ENCODE assay signal across 15 mouse cellular contexts in genomic region chr5:140639312-140639711, GRCm38 (mm10). TPM values are rescaled to one million over a fixed set of nuclear protein-coding genes. Genes with fewer than 3 reads are reported as not detected.
A peak's percentile ranks its signal among the peaks of the same experiment; 100 is the strongest.
DNase-seq lines count a peak whose midpoint lies in the region; ATAC-seq and TF ChIP-seq lines count a peak whose summit lies in the region.
"Had no signal": no experiment of that assay in that cellular context is flagged by ENCODE, and none has a peak within 500 bp of the region (broad histone marks: within the 10 kb centered on the region; RNA-seq: fewer than 3 reads in every experiment).

No protein-coding gene starts in this region.

- no peak for TF ChIP-seq EP300 in heart, adult 2 months (IDR thresholded peaks at IDR 0.05; ENCODE audit: insufficient read depth, low read depth, low read length)
- no peak for TF ChIP-seq EP300 in stomach, postnatal 0 days (optimal IDR thresholded peaks at IDR 0.05)

- no peak overlapping the region for H3K4me2 ChIP-seq in forebrain, embryonic 14.5 days (ENCODE audit: low read length)
- no peak overlapping the region for H3K4me2 ChIP-seq in stomach, embryonic 16.5 days (ENCODE audit: low read depth, low read length)
- H3K4me2 ChIP-seq in stomach, postnatal 0 days (replicated peaks; ENCODE audit: low read depth), result no peak overlapping the region
- H3K4me2 ChIP-seq: forebrain, embryonic 15.5 days; heart, embryonic 11.5 days had no signal

- intact Hi-C loops in heart, adult 2 months (cut with DNase I), result no loop called here

- peak overlapping the region; percentile 9; the same call in 1 of the 2 replicates for H3K27ac ChIP-seq in forebrain, embryonic 10.5 days
- H3K27ac ChIP-seq in forebrain, embryonic 14.5 days (ENCODE audit: low read depth, low read length), result no peak overlapping the region
- H3K27ac ChIP-seq in heart, adult 2 months, result peak overlapping the region; percentile 26; the same call in 1 of the 2 replicates
- H3K27ac ChIP-seq in layer of hippocampus, adult 2 months, result peak overlapping the region; percentile 80; the same call in 1 of the 2 replicates
- H3K27ac ChIP-seq in stomach, embryonic 16.5 days (ENCODE audit: low read length), result no peak overlapping the region
- H3K27ac ChIP-seq in stomach, postnatal 0 days (replicated peaks), result no peak overlapping the region
- H3K27ac ChIP-seq: forebrain, embryonic 15.5 days had no signal

- 94% methylated on average over 4 of the region's 4 CpGs for WGBS in forebrain, embryonic 10.5 days
- WGBS in forebrain, embryonic 14.5 days, result 91% methylated on average over 4 of the region's 4 CpGs
- 73% methylated on average over 4 of the region's 4 CpGs for WGBS in heart, adult 2 months
- 90% methylated on average over 4 of the region's 4 CpGs for WGBS in stomach, embryonic 16.5 days
- WGBS in stomach, postnatal 0 days, result 89% methylated on average over 4 of the region's 4 CpGs

- H3K36me3 ChIP-seq in forebrain, embryonic 10.5 days (replicated peaks), result peaks cover 100% of the 10 kb centered on the region
- H3K36me3 ChIP-seq in forebrain, embryonic 14.5 days (ENCODE audit: control insufficient read depth, insufficient read depth, low read length), result peaks cover 80% of the 10 kb centered on the region
- H3K36me3 ChIP-seq in heart, adult 2 months (ENCODE audit: control insufficient read depth, insufficient read depth, low read length), result no peaks in the 10 kb centered on the region
- H3K36me3 ChIP-seq in stomach, embryonic 16.5 days (ENCODE audit: control insufficient read depth, insufficient read depth, low read length), result 0 out of 2 replicates have a peak, but pooled peaks cover 13% of the 10 kb centered on the region
- H3K36me3 ChIP-seq in stomach, postnatal 0 days (ENCODE audit: control insufficient read depth, insufficient read depth, low read length), result peaks cover 13% of the 10 kb centered on the region

- no peaks in the 10 kb centered on the region; the same call in 1 of the 2 replicates for H3K9me3 ChIP-seq in forebrain, embryonic 10.5 days
- H3K9me3 ChIP-seq in forebrain, embryonic 14.5 days (replicated peaks; ENCODE audit: control insufficient read depth, low read length), result no peaks in the 10 kb centered on the region
- H3K9me3 ChIP-seq in stomach, embryonic 16.5 days (replicated peaks; ENCODE audit: control insufficient read depth, low read length), result no peaks in the 10 kb centered on the region
- no peaks in the 10 kb centered on the region for H3K9me3 ChIP-seq in stomach, postnatal 0 days (ENCODE audit: control insufficient read depth, low read length)
- H3K9me3 ChIP-seq: forebrain, embryonic 15.5 days; G1E had no signal

- no peak overlapping the region for H3K9ac ChIP-seq in forebrain, embryonic 14.5 days (ENCODE audit: low read length)
- H3K9ac ChIP-seq in heart, adult 2 months (ENCODE audit: low read depth, low read length), result no peak overlapping the region
- H3K9ac ChIP-seq in stomach, embryonic 16.5 days (ENCODE audit: low read length), result 0 out of 2 replicates have a peak overlapping the region, but pooled peaks have one; percentile 20
- H3K9ac ChIP-seq in stomach, postnatal 0 days (ENCODE audit: low read length), result no peak overlapping the region
- H3K9ac ChIP-seq: forebrain, embryonic 15.5 days had no signal

- no peak overlapping the region for H3K4me3 ChIP-seq in forebrain, embryonic 10.5 days
- no peak overlapping the region for H3K4me3 ChIP-seq in forebrain, embryonic 14.5 days (ENCODE audit: low read depth, low read length)
- no peak overlapping the region for H3K4me3 ChIP-seq in heart, adult 2 months
- H3K4me3 ChIP-seq in layer of hippocampus, adult 2 months, result no peak overlapping the region
- no peak overlapping the region for H3K4me3 ChIP-seq in stomach, embryonic 16.5 days (replicated peaks; ENCODE audit: low read length)
- H3K4me3 ChIP-seq in stomach, postnatal 0 days (ENCODE audit: low read depth, low read length), result no peak overlapping the region
- H3K4me3 ChIP-seq: forebrain, embryonic 15.5 days had no signal

- no peak for TF ChIP-seq POLR2A in heart, adult 2 months (IDR thresholded peaks at IDR 0.05; ENCODE audit: insufficient read depth, low read depth, low read length)

- no peak for ATAC-seq in forebrain, embryonic 14.5 days
- no peak for ATAC-seq in stomach, embryonic 16.5 days (ENCODE audit: insufficient read depth, low FRiP score)
- no peak for ATAC-seq in stomach, postnatal 0 days (ENCODE audit: low FRiP score, low TSS enrichment)
- ATAC-seq: forebrain, embryonic 15.5 days; intestine, postnatal 0 days had no signal

- no peak for DNase-seq in forebrain, embryonic 10.5 days (ENCODE audit: extremely low spot score, low spot score)
- no peak for DNase-seq in forebrain, embryonic 14.5 days (ENCODE audit: low spot score)
- DNase-seq in heart, adult 2 months, result no peak
- DNase-seq in heart, adult 18-20 months, result no peak
- no peak for DNase-seq in layer of hippocampus, adult 2 months (ENCODE audit: low spot score in 2 of 2)
- no peak for DNase-seq in layer of hippocampus, postnatal 36 days
- no peak for DNase-seq in stomach, postnatal 0 days (ENCODE audit: low spot score)
- DNase-seq: adrenal gland, adult 8-10 months; adrenal gland, postnatal 36 days; B cell, adult 2 months had no signal

- TF ChIP-seq CTCF in heart, adult 2 months (IDR thresholded peaks at IDR 0.05), result no peak
- TF ChIP-seq CTCF in layer of hippocampus, adult 2 months (conservative IDR thresholded peaks at IDR 0.05), result no peak
- no peak for TF ChIP-seq CTCF in stomach, postnatal 0 days (IDR thresholded peaks at IDR 0.05; ENCODE audit: low read depth)

- peaks cover 51% of the 10 kb centered on the region for H3K4me1 ChIP-seq in forebrain, embryonic 10.5 days
- peaks cover 9% of the 10 kb centered on the region for H3K4me1 ChIP-seq in forebrain, embryonic 14.5 days (ENCODE audit: control insufficient read depth, insufficient read depth, low read length)
- peaks cover 16% of the 10 kb centered on the region for H3K4me1 ChIP-seq in heart, adult 2 months (ENCODE audit: control insufficient read depth, insufficient read depth, low read length)
- H3K4me1 ChIP-seq in stomach, embryonic 16.5 days (ENCODE audit: control insufficient read depth, insufficient read depth, low read length), result peaks cover 33% of the 10 kb centered on the region
- 0 out of 2 replicates have a peak, but pooled peaks cover 6% of the 10 kb centered on the region for H3K4me1 ChIP-seq in stomach, postnatal 0 days (replicated peaks; ENCODE audit: control insufficient read depth, insufficient read depth)

- no peaks in the 10 kb centered on the region; the same call in 1 of the 2 replicates for H3K79me2 ChIP-seq in heart, adult 2 months (replicated peaks; ENCODE audit: control insufficient read depth, insufficient read depth, low read length)

- no peaks in the 10 kb centered on the region for H3K27me3 ChIP-seq in forebrain, embryonic 10.5 days (ENCODE audit: poor library complexity, severe bottlenecking)
- no peaks in the 10 kb centered on the region for H3K27me3 ChIP-seq in forebrain, embryonic 14.5 days (replicated peaks; ENCODE audit: control insufficient read depth, insufficient read depth, low read length)
- no peaks in the 10 kb centered on the region for H3K27me3 ChIP-seq in heart, adult 2 months (ENCODE audit: control insufficient read depth, insufficient read depth, low read length)
- H3K27me3 ChIP-seq in stomach, embryonic 16.5 days (ENCODE audit: control insufficient read depth, insufficient read depth, low read length), result no peaks in the 10 kb centered on the region
- H3K27me3 ChIP-seq in stomach, postnatal 0 days (ENCODE audit: control insufficient read depth, insufficient read depth, low read length), result no peaks in the 10 kb centered on the region
- H3K27me3 ChIP-seq: forebrain, embryonic 15.5 days had no signal

RNA-seq across cellular contexts. Expression of gene Ttyh3, which starts 9.5 kb away (rescaled TPM):
- polyA plus RNA-seq in forebrain, embryonic 10.5 days (2016; fragmentation: Nextera tagmentation; extraction: Ambion mirVana), result 31.6 and 35.7 TPM in 2 replicates
- polyA plus RNA-seq in forebrain, embryonic 14.5 days (2014; fragmentation: Nextera tagmentation; extraction: Ambion mirVana), result 65.8 and 72.3 TPM in 2 replicates
- 10 to 100 TPM; 10.6 to 11.0 TPM for total RNA-seq in heart, adult 2 months (2021)
- 13.9 and 14.6 TPM in 2 replicates for polyA plus RNA-seq in heart, adult 2 months (2012; rRNA removed)
- total RNA-seq in heart, adult 18-20 months (2021), result 1 to 10 TPM; 7.6 to 7.7 TPM
- total RNA-seq in layer of hippocampus, adult 2 months (2021), result 100 to 1,000 TPM; 187 to 201 TPM
- total RNA-seq in layer of hippocampus, postnatal 36 days (2021), result 100 to 1,000 TPM; 191 to 221 TPM
- 13.8 and 17.8 TPM in 2 replicates for polyA plus RNA-seq in stomach, embryonic 16.5 days (2015; fragmentation: Nextera tagmentation; extraction: Ambion mirVana)
- 8.5 and 9.6 TPM in 2 replicates for polyA plus RNA-seq in stomach, postnatal 0 days (2015; fragmentation: Nextera tagmentation; extraction: Ambion mirVana)

RNA-seq across cellular contexts. Expression of gene Lfng, which starts 32.2 kb away (rescaled TPM):
- 33.1 and 33.3 TPM in 2 replicates for polyA plus RNA-seq in forebrain, embryonic 10.5 days (2016; fragmentation: Nextera tagmentation; extraction: Ambion mirVana)
- polyA plus RNA-seq in forebrain, embryonic 14.5 days (2014; fragmentation: Nextera tagmentation; extraction: Ambion mirVana), result 30.9 TPM in 2 replicates
- 10 to 100 TPM in 1 of 2 experiments, 1 to 10 TPM in 1; 7.4 to 11.5 TPM for total RNA-seq in heart, adult 2 months (2021)
- 18.4 and 23.1 TPM in 2 replicates for polyA plus RNA-seq in heart, adult 2 months (2012; rRNA removed)
- total RNA-seq in heart, adult 18-20 months (2021), result 1 to 10 TPM; 6.7 to 9.9 TPM
- 10 to 100 TPM; 23.9 to 24.8 TPM for total RNA-seq in layer of hippocampus, adult 2 months (2021)
- 10 to 100 TPM; 20.3 to 30.8 TPM for total RNA-seq in layer of hippocampus, postnatal 36 days (2021)
- polyA plus RNA-seq in stomach, embryonic 16.5 days (2015; fragmentation: Nextera tagmentation; extraction: Ambion mirVana), result 21.5 and 21.6 TPM in 2 replicates
- polyA plus RNA-seq in stomach, postnatal 0 days (2015; fragmentation: Nextera tagmentation; extraction: Ambion mirVana), result 11.1 and 11.4 TPM in 2 replicates

Comparison
In these comparisons a context has a peak if more than half of its experiments do, and no peak if none do; other contexts are left out.
1. H3K27ac ChIP-seq: peak in forebrain, embryonic 10.5 days (single experiment), heart, adult 2 months (single experiment) and layer of hippocampus, adult 2 months (single experiment); none in forebrain, embryonic 14.5 days (single experiment), stomach, embryonic 16.5 days (single experiment) and stomach, postnatal 0 days (single experiment).